Mouse (Mus musculus) lung, adult 2 months (tissue): Measurements from ENCODE around the gene Erc2. TPM values are rescaled to one million over a fixed set of nuclear protein-coding genes. Genes with fewer than 3 reads are reported as not detected.

Source experiments
- DNase-seq: peaks from one replicate; pipeline ENCODE4 v3.0.0; 2022
- H3K4me1 ChIP-seq: fragments of 200-500 bp; 2 replicates; pipeline ENCODE4 v1.6.1; 2011; ENCODE audit warnings: low read length; ENCODE audit not compliant: control insufficient read depth, insufficient read depth
- H3K4me3 ChIP-seq: fragments of 200-500 bp; replicated peaks from 2 replicates; pipeline ENCODE3; 2011; ENCODE audit warnings: low read depth, mild to moderate bottlenecking, control low read depth, low read length; ENCODE audit errors: extremely low read depth
- CTCF ChIP-seq: fragments of 200-500 bp; IDR thresholded peaks from 2 replicates; pipeline ENCODE4 v1.5.1; 2011; ENCODE audit warnings: mild to moderate bottlenecking, low read length, control low read depth; ENCODE audit not compliant: insufficient read depth
- POLR2A ChIP-seq: fragments of 200-500 bp; IDR thresholded peaks from 2 replicates; pipeline ENCODE4 v1.6.1; 2011; ENCODE audit warnings: low read depth, mild to moderate bottlenecking, control low read depth, low read length, borderline replicate concordance; ENCODE audit errors: extremely low read depth
- WGBS: fragments of 180-500 bp; shearing (Covaris S2); methylation state at CpG from one replicate; pipeline ENCODE4 v1.1.7; 2018; 5-methylcytosine and 5-hydroxymethylcytosine counted together
- polyA plus RNA-seq: library from polyadenylated mRNA; depleted of rRNA; stranded (reverse); fragments of >200 nt; gene quantifications from 2 replicates; pipeline ENCODE4 v1.2.3, GENCODE M21; 2012

Erc2 gene
- polyA plus RNA-seq, 1 experiment, result 1.3 TPM

DNA sequence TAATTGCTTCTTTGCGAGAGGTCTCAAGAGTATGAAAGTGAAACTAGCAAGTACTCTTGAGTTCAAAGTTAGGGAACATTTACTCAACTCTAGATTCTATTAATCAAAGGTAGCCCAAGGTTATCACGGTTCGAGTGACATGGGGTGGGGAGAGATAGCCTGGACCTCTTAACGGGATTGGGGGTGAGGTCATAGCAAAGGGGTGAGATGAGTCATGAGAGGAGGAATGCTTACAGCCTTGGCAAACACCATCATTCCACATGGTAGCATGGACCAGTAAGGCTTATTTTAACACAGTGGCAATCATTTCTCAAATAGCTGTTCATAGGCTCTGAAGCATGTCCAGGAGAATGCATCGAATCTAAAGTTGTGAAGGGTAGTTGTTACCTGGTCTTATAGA is 134.7 kb downstream of the Erc2 start:
- no peaks in the 10 kb centered on the region for H3K4me1 ChIP-seq
- DNase-seq, result no peak
- 57% methylated on average over 5 of the region's 5 CpGs for WGBS
- no peak overlapping the region for H3K4me3 ChIP-seq
- no peak for TF ChIP-seq CTCF
- TF ChIP-seq POLR2A, result no peak

DNA sequence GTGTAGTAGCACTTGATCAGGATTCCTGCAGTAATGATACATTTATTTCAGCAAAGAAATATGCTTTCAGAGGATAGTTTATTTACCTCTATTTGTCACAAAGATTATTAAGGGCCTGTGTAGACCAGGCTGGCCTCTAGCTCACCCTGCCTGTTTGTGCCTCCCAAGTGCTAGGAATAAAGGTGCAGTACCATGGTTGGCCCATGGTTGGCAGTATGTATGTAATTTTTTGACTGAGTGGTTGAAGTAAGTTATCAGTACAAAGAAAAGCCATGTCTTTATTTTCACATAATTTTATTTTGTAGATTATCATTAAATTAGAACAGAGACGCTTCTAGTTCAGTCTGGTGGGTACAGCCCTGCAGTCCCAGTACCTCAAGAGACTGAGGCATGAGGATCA is 136.0 kb downstream of the Erc2 start:
- TF ChIP-seq POLR2A (no peak), CTCF (no peak)
- 88% methylated on average over 1 of the region's 1 CpGs for WGBS
- no peak for DNase-seq

GRCm38 (mm10) chr14:27759069-27759628 is 136.9 kb downstream of the Erc2 start:
- no peak for DNase-seq

More for the DNA sequence above, 136.0 kb downstream of the Erc2 start:
- Histone ChIP-seq H3K4me1 (no peaks in the 10 kb centered on the region), H3K4me3 (no peak overlapping the region)

DNA sequence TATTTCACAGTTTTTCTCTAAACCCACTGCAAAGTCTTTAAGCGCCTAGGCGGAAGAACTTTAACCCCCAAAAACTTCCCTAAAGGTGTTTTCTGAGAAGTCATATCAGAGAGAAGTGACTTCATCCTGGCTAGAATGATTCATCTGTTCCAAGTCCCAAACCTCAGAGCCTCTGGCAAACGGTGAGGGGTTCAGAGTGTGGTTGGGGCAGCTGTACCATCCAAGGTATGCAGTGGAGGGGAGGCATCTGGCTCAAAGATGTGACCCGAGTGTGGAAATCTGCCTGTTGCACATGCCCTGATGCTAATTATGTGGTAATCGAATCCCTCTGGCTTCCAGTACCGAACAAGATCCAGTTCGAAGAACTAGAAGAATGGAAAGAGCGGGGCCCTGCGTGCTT is 137.8 kb downstream of the Erc2 start:
- TF ChIP-seq CTCF (no peak), POLR2A (no peak)
- no peak for DNase-seq
- WGBS, result 82% methylated on average over 9 of the region's 9 CpGs

More at GRCm38 (mm10) chr14:27759069-27759628, 136.9 kb downstream of the Erc2 start:
- no peak for TF ChIP-seq POLR2A
- no peak for TF ChIP-seq CTCF
- H3K4me3 ChIP-seq, result no peak overlapping the region
- no peaks in the 10 kb centered on the region for H3K4me1 ChIP-seq
- 87% methylated on average over 6 of the region's 6 CpGs for WGBS

DNA sequence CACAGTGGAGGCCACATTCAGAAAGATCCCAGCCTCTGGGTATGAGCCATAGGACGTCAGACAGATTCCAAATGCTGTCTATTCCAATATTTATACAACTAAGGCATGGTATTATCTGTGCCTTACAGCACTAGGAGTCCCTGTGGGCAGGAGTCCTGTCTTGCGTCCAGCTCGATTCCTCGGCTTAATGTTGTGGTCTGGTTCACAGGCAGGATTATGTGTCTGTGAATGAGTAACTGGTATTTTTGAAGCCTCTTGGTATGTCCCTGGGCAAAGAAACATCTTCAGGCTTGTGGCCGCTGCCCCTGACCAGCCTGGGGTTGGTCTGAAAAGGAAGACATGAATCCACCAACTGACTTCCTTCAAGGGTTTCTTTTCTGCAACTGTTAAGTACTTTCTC is 153.1 kb downstream of the Erc2 start:
- no peak overlapping the region for H3K4me3 ChIP-seq
- TF ChIP-seq POLR2A (no peak), CTCF (no peak)
- WGBS, result 58% methylated on average over 5 of the region's 5 CpGs
- no peaks in the 10 kb centered on the region for H3K4me1 ChIP-seq
- no peak for DNase-seq

More for the DNA sequence above, 137.8 kb downstream of the Erc2 start:
- Histone ChIP-seq H3K4me1 (no peaks in the 10 kb centered on the region), H3K4me3 (no peak overlapping the region)

DNA sequence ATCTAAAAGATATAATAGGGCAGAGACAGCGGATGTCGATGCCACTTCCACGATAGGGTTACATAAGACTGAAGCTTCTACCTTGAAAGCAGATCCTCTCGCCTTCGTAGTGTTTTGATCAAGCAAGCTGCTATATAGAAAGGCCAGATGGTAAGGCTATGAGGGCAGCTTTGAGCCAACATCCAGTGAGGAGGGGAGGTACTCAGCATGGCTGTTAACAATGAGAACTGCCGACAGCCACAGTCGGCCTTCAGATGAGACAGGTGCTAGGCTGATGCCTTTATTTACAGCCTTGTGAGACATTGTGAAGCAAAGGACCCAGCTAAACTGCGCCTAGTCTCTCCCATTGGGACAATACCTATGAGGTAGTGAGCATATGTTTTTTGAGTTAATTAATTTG is 156.3 kb downstream of the Erc2 start:
- no peak overlapping the region for H3K4me3 ChIP-seq
- TF ChIP-seq CTCF (no peak), POLR2A (no peak)
- no peak for DNase-seq
- WGBS, result 88% methylated on average over 8 of the region's 8 CpGs
- no peaks in the 10 kb centered on the region for H3K4me1 ChIP-seq

DNA sequence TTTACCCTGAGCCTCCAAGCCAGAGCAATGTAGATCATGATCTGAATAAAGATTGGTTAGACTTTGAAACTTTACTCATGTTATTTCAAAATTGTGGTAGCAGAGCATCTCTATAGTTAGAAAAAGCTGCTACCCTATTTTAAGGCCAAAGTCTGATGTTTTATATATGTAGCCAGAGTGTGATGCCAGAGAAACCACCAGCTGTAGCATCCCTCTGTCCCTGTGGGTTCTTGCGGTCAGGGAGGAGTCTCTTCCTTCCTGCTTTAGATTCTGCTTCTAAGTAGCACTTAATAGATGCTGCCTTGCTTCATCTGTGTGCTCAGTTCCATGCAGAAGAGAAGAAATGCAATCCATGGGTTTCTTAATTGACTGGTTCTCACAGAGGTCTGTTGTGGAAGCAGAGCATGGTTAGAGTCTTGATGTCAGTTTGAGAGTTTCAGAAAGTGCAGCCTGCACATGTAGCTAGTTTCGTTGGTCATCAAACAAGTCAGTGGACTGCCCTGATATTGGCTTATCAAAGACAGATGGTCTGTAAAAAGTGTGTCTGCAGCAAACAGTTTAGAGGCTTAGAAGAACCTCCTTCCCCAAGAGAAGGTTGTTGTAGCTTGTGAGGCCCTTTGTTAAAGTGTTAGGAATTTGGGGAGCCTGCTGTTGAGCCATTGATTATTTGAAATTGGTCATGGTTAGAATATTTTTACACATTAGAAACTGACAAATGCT is 156.9 kb downstream of the Erc2 start:
- no peak for DNase-seq
- no peak for TF ChIP-seq CTCF
- no peak for TF ChIP-seq POLR2A
- 65% methylated on average over 2 of the region's 2 CpGs for WGBS
- Histone ChIP-seq H3K4me1 (no peaks in the 10 kb centered on the region), H3K4me3 (no peak overlapping the region)

- DNase-seq, result no peak
- 57% methylated on average over 1 of the region's 1 CpGs for WGBS
- no peaks in the 10 kb centered on the region for H3K4me1 ChIP-seq
- TF ChIP-seq POLR2A, result no peak
- TF ChIP-seq CTCF, result no peak
- H3K4me3 ChIP-seq, result no peak overlapping the region
Observed at GRCm38 (mm10) chr14:27781221-27781620, 159.0 kb downstream of the Erc2 start.

- H3K4me1 ChIP-seq, result no peaks in the 10 kb centered on the region
- no peak for DNase-seq
- no peak for TF ChIP-seq CTCF
- WGBS, result 89% methylated on average over 4 of the region's 4 CpGs
- no peak overlapping the region for H3K4me3 ChIP-seq
Observed at GRCm38 (mm10) chr14:27784826-27785225, 162.6 kb downstream of the Erc2 start.

- Histone ChIP-seq H3K4me3 (no peak overlapping the region), H3K4me1 (no peaks in the 10 kb centered on the region)
- TF ChIP-seq POLR2A (no peak), CTCF (no peak)
- no peak for DNase-seq
- WGBS, result 62% methylated on average over 2 of the region's 2 CpGs
Observed at GRCm38 (mm10) chr14:27785562-27785961, 163.3 kb downstream of the Erc2 start.
